Mouse (Mus musculus): Measurements from ENCODE around the gene Mslnl.

The Mslnl gene

DNA sequence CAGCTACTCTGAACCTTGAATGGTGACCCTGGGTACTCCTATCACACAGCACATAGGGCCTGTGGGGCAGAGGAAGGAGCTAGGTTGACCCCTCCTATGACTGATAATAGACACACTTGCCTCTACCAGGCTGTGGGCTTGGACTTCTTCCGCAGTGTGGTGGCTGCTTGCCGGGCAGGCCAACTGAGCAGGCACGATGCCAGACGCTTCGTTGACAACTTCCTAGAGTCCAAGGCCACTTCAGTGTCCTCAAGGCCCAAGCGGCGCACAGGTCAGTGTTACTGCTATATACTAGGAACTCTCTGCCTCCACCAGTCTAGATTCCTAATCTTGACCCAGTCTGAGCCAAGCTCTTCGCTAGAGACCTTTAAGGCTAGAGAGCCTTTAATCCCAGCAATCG is 8.0 kb downstream of the Mslnl start:
- DNase-seq (ENCODE audit: low spot score in 2 of 2): no peak

- DNase-seq (ENCODE audit: low spot score in 2 of 2): no peak
These were observed 8.5 kb downstream of the Mslnl start for GRCm38 (mm10) chr17:25744311-25744710.

GRCm38 (mm10) chr17:25748238-25748637 is 12.4 kb downstream of the Mslnl start:
- no peak for DNase-seq (ENCODE audit: low spot score in 2 of 2)

GRCm38 (mm10) chr17:25749314-25749713 is 13.5 kb downstream of the Mslnl start:
- no peak for DNase-seq (ENCODE audit: low spot score in 2 of 2)

DNA sequence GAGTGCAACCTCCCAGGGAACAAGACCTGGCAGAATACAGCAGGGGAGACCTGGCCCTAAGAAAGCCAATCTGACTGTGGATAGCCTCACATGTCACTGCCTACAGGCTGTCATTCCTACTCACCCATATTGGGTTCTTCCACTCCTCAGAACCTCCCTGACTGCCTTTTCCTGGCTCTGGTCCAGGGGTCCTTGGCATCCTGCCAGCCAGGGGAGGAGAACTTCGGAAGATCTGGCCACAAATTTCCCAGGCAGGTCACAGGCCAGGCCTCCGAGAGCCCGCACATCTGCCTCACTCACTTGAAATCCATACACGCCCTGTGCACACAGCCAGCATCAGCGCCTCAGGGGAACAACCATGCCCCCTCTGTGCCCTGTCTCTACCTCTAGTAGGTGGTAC is 15.6 kb downstream of the Mslnl start:
- peak in 1 of 2 experiments; percentile 73 for DNase-seq (ENCODE audit: low spot score in 2 of 2)

DNA sequence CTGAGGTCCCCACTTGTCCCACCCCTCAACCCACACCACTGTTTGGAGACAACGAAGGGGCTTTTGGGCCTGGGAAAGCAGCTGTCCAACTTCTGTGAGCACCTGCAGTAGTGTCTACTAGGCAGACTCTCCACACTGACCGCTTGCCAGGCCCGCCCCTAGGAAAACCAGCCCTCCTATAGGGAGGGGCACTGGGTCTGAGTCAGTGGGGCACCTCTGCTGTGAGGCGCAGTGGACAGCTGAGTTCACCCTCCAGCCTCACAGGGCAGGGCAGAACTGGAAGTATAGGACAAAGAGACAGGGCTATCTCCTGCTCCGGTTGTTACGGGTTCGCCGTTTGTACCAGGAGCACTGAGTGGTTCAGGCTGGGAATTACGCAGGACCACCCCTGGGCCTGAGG is 18.4 kb downstream of the Mslnl start, which contains the start of gene Msln:
TSS of gene Msln (minus strand) at position 138 of the 400 bp plus-strand sequence.
- no peak for DNase-seq (ENCODE audit: low spot score in 2 of 2)

DNA sequence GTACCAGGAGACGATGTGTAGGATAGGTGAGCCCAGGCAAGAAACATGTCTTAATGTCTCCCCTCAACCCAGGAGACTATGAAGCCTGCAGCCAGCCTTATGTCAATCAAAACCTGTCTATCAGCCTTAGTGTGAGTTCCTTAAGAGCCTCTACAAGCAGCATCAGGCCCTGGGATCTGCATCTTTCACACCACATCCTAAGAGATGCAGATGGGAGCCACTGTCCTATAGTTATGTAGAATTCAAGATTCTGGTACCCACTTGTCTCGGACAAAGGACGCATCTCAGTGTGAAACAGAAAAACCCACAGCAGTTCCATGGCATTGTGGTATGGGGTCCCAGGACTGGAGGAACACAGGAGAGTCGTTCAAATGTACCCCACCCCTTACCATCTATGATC is 19.2 kb downstream of the Mslnl start:
- DNase-seq (ENCODE audit: low spot score in 2 of 2): no peak

DNA sequence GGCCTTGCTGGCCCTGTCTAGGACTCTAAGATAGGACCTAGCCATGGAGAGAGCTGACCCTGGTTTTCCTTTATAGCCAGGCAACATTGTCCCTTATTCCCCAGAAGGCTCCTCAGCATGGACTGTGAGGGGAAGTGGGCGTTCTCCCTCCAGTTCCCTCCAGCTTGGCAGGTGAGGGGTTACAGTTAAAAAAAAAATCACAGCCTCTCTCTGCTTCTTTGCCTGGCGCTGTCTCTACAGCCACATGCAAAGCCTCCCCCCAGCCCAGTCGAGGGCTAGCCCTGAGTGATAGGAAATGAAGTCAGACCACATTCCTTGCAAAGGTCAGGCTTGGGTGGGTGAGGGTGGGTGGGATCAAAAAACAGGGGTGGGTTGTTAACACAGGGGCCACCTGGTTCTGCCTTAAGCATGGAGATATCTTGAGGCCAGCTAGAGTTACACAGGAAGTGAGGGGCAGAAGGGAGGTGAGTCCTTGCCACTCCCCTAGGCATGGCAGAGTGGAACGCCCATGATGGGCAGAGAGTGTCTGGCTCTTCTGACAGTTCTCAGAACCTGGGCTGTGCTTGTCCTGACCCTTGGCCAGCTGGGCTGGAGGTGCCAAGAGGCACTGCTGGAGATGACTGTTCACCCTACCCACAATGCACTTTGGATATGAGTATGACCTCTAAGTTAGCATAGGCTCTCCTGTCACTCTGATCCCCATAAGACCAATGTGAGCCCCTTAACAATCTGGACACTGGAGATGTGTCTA is 20.0 kb downstream of the Mslnl start:
- no peak for DNase-seq (ENCODE audit: low spot score in 2 of 2)

DNA sequence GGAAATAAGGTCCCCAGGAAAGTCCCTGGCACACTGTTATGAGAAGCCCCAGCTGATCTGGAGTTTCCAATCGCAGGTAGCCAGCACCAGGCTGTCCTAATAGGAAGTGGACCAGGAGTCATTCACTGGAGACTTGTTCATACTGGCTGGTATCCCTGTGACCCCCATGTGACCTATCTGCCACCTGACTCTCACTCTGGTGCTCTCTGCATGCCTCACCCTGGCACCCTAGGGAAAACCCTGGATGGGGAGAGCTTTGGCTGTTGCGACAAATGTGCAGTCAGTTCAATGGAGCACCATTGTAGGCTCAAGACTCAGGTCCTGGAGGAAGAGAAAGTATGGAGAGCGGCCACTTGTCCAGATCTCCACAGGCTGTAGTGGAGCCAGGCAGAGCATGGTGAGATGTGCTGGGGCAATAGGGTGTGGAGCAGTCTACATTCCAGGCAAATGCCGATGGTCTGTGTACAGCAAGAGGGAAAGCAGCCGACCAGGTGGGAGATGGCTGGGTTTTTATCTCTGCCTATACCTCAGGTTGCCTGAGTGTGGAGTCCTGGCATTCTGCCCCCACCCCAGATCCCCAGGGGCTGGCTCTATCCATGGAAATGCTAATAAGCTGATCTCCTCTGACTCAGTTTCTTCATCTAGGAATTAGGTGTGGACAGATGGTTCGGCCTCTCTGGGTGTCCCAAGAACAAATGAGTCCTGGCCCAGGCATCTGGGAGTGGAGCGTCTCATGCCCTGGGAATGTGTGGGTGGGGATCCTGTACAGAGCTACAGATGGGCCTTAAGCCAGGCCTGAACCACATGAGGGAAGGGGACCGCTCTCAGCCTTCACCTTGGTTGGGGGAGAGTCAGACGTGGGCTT is 20.8 kb downstream of the Mslnl start:
- DNase-seq (ENCODE audit: low spot score in 2 of 2): no peak

- DNase-seq (ENCODE audit: low spot score in 2 of 2): no peak
These were observed 21.8 kb downstream of the Mslnl start for GRCm38 (mm10) chr17:25757691-25758090.

GRCm38 (mm10) chr17:25760148-25760547 is 24.3 kb downstream of the Mslnl start:
- no peak for DNase-seq (ENCODE audit: low spot score in 2 of 2)

GRCm38 (mm10) chr17:25761561-25761970 is 25.7 kb downstream of the Mslnl start:
- peak; percentile 44 to 73 for DNase-seq (ENCODE audit: low spot score in 2 of 2)

- DNase-seq (ENCODE audit: low spot score in 2 of 2): no peak
These were observed 26.7 kb downstream of the Mslnl start for GRCm38 (mm10) chr17:25762591-25762990.

DNA sequence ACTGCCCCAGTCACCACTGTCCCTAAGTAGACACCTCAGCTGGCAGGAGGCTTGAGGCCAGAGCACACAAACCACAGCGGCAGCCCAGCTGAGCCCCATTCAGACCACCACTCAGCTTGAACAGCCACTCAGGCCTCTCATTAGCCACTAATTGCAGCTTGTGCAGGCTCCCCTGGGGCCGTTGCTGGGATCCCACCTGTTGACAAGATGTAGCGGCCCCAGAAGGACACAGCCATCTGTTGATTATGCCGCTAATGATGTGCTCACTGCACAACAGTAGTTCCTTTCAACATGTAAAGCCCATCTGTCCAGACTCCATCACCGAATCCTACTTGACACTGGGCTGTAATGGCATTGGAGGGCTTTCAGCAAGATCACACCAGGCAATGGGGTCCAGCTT is 30.0 kb downstream of the Mslnl start:
- no peak for DNase-seq (ENCODE audit: low spot score in 2 of 2)

DNA sequence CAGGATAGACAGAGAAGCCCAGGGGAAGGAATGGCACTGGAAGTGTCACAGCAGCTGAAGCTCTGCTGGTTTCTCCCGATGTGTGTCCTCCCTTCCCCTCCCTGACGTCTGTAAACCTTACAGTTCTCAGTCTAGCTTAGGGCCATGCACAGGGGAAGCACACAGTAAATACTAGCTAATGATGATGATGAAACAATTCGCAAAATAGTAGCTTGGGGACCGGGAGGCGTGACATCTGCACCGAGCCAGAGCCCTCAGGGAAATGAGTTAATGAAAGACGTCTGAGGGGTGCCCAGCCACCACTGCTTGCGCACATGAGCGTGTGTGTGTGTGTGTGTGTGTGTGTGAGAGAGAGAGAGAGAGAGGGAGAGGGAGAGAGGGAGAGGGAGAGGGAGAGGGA is 33.5 kb downstream of the Mslnl start:
- DNase-seq (ENCODE audit: low spot score in 2 of 2): no peak

DNA sequence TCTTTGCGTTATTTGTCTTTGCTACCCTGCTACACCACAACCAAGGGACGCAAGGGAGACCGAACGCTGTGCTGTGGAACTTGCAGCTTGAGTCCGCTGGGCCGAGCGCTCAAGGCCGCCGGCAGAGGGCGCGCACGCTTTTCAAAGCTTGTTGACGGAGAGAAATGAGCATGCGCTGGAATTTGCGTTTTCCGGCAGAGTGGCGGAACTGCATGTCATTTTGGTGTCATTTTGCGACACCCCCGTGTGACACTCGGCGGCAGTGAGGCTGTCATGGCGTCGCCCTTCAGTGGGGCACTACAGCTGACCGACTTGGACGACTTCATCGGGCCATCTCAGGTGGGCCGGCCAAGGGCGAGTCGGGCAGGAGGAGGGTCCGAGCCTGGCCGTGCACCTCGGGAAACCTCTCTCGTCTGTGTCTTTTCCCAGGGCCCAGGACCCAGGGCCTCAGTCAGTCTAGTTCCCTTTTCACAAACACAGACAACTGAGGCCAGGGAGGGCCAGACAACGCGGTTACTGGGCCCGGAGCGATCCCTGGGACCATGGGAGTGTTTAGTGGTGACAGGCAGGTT is 37.8 kb downstream of the Mslnl start, which contains the start of gene Narfl:
TSS of gene Narfl (plus strand) at position 228 of the 572 bp plus-strand sequence.
- DNase-seq (ENCODE audit: low spot score in 2 of 2): peak; percentile 98 to 99

- DNase-seq (ENCODE audit: low spot score in 2 of 2): no peak
These were observed 39.6 kb downstream of the Mslnl start for GRCm38 (mm10) chr17:25775318-25776062.

DNA sequence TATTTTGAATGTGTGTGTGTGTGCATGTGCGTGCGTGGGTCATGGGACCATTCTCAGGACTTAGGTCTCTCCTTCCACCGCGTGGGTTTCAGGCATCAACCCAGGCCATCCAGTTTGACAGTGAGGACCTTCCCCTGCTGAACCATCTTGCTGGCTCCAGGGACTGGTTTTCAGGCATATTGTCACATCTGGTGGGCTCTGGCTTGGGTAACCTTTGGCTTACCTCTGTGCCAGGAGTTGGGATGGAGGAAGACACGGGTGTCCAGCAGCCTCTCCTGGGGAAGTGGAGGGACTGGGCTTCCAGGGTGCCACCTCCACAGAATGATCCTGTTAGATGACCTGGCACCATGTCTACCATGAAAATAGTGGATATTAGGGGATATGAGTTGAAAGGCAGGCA is 42.1 kb downstream of the Mslnl start:
- no peak for DNase-seq (ENCODE audit: low spot score in 2 of 2)

DNA sequence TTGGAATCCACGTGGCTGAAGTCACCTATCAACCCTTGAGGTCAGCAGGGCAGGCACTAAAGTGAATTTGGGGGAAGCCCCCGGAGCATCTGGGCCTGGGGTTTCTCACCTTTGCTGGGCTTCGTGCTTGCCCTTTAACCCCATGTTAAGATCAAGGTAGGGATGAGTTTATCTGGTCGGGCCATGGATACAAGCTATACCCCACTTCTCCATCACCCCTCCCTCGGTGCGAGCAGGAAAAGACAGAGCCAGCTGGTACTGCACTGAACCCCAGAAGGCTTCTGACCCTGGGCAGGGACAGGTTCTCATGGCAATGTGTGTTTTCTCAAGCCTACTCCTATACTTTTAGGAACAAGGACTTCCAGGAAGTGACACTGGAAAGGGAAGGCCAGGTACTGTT is 45.5 kb downstream of the Mslnl start:
- DNase-seq (ENCODE audit: low spot score in 2 of 2): no peak

GRCm38 (mm10) chr17:25783086-25783485 is 47.2 kb downstream of the Mslnl start:
- DNase-seq (ENCODE audit: low spot score in 2 of 2): peak in 1 of 2 experiments; percentile 39

DNA sequence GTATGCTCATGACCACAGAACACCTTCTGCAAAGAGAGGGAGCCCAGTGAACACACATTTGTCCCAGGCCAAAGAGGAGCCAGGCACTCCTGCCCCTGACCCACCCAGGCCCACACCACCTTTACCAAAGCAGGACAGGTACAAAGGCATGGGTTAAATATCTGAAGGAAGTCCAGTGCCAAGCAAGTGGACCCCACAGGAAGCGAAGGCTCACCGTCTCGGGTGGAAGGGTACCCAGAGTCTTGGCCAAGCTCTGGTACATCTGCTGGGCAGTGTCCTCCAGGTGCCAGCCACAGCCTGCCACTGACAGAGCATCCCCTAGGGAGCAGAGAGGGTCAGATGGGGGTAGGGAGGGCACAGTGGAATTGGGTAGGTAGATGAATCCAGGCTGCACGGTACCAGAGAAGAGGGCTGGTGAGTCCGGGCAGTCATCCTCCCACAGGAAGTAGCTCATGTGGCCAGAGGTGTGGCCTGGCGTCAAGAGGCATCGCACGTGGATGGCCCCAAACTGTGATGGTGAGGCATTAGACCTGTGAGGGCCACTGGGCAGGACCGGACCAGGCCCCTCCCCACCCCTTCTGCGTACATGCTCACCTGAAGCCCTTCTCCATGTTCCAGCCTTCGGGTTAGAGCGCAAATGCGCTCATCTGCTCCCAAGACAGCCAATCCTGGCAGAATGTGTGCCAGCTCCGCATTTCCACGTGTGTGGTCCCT is 48.2 kb downstream of the Mslnl start:
- peak in 1 of 2 experiments; percentile 52 for DNase-seq (ENCODE audit: low spot score in 2 of 2)

Data from right cerebral cortex, postnatal 10 days (tissue).